In genomic region chr8:119888012-119888411, GRCm38 (mm10) we compare ENCODE assay signal across 27 mouse cellular contexts. TPM values are rescaled to one million over a fixed set of nuclear protein-coding genes. Genes with fewer than 3 reads are reported as not detected.
DNase-seq lines count a peak whose midpoint lies in the region; ATAC-seq and TF ChIP-seq lines count a peak whose summit lies in the region.
"Had no signal": no experiment of that assay in that cellular context is flagged by ENCODE, and none has a peak within 500 bp of the region (broad histone marks: within the 10 kb centered on the region; RNA-seq: fewer than 3 reads in every experiment).

No protein-coding gene starts in this region.

- ATAC-seq in forebrain, embryonic 16.5 days, result no peak
- ATAC-seq in forebrain, embryonic 12.5 days (ENCODE audit: low FRiP score), result no peak
- ATAC-seq in neural tube, embryonic 13.5 days (ENCODE audit: low read depth), result peak; percentile 19; the same call in 1 of the 2 replicates
- ATAC-seq: CD4-positive, CD25-positive, alpha-beta regulatory T cell, adult 4 months; intestine, postnatal 0 days had no signal

- H3K36me3 ChIP-seq in forebrain, embryonic 16.5 days (ENCODE audit: control insufficient read depth, insufficient read depth), result no peaks in the 10 kb centered on the region
- H3K36me3 ChIP-seq in forebrain, embryonic 12.5 days (replicated peaks), result no peaks in the 10 kb centered on the region
- no peaks in the 10 kb centered on the region for H3K36me3 ChIP-seq in neural tube, embryonic 13.5 days
- H3K36me3 ChIP-seq: embryonic facial prominence, embryonic 10.5 days; embryonic facial prominence, embryonic 15.5 days; limb, embryonic 13.5 days; lung, embryonic 15.5 days had no signal

- peaks cover 8% of the 10 kb centered on the region; the same call in 1 of the 2 replicates for H3K4me1 ChIP-seq in forebrain, embryonic 16.5 days (replicated peaks; ENCODE audit: control insufficient read depth, insufficient read depth, low read length)
- H3K4me1 ChIP-seq in forebrain, embryonic 12.5 days, result peaks cover 12% of the 10 kb centered on the region
- peaks cover 13% of the 10 kb centered on the region for H3K4me1 ChIP-seq in neural tube, embryonic 13.5 days (replicated peaks)
- H3K4me1 ChIP-seq: limb, embryonic 13.5 days had no signal

- 0 out of 2 replicates have a peak overlapping the region, but pooled peaks have one; percentile 4 for H3K27ac ChIP-seq in forebrain, embryonic 16.5 days (ENCODE audit: low read length)
- no peak overlapping the region for H3K27ac ChIP-seq in forebrain, embryonic 12.5 days
- H3K27ac ChIP-seq in left cerebral cortex, adult 2 months, result no peak overlapping the region
- H3K27ac ChIP-seq in neural tube, embryonic 13.5 days (replicated peaks), result no peak overlapping the region
- H3K27ac ChIP-seq: embryonic facial prominence, embryonic 10.5 days; embryonic facial prominence, embryonic 15.5 days; limb, embryonic 13.5 days; lung, embryonic 15.5 days; stomach, postnatal 0 days had no signal

- H3K9ac ChIP-seq in forebrain, embryonic 16.5 days (replicated peaks; ENCODE audit: low read depth, low read length), result no peak overlapping the region
- no peak overlapping the region for H3K9ac ChIP-seq in forebrain, embryonic 12.5 days
- no peak overlapping the region for H3K9ac ChIP-seq in neural tube, embryonic 13.5 days
- H3K9ac ChIP-seq: embryonic facial prominence, embryonic 15.5 days; limb, embryonic 13.5 days; lung, embryonic 15.5 days had no signal

- no peaks in the 10 kb centered on the region for H3K9me3 ChIP-seq in forebrain, embryonic 16.5 days (ENCODE audit: control insufficient read depth, low read length)
- H3K9me3 ChIP-seq in forebrain, embryonic 12.5 days, result no peaks in the 10 kb centered on the region
- no peaks in the 10 kb centered on the region for H3K9me3 ChIP-seq in neural tube, embryonic 13.5 days
- H3K9me3 ChIP-seq: embryonic facial prominence, embryonic 10.5 days; embryonic facial prominence, embryonic 15.5 days; limb, embryonic 13.5 days; lung, embryonic 15.5 days had no signal

- intact Hi-C loops in left cerebral cortex, postnatal 4 days (cut with DNase I), result no loop called here
- intact Hi-C loops in left cerebral cortex, adult 2 months (cut with DNase I), result no loop called here

- H3K4me3 ChIP-seq in forebrain, embryonic 16.5 days (replicated peaks; ENCODE audit: low read length), result no peak overlapping the region
- H3K4me3 ChIP-seq in forebrain, embryonic 12.5 days (replicated peaks), result no peak overlapping the region
- H3K4me3 ChIP-seq in left cerebral cortex, adult 2 months, result no peak overlapping the region
- no peak overlapping the region for H3K4me3 ChIP-seq in neural tube, embryonic 13.5 days
- H3K4me3 ChIP-seq: embryonic facial prominence, embryonic 10.5 days; embryonic facial prominence, embryonic 15.5 days; limb, embryonic 13.5 days; lung, embryonic 15.5 days had no signal

- DNase-seq in left cerebral cortex, postnatal 4 days, result peak; percentile 34
- DNase-seq in left cerebral cortex, adult 2 months (ENCODE audit: extremely low spot score in 1 of 2, low spot score in 2 of 2), result no peak
- no peak for DNase-seq in neural tube, embryonic 10.5 days (ENCODE audit: extremely low spot score, low spot score)
- DNase-seq in layer of hippocampus, postnatal 14 days (ENCODE audit: low spot score in 2 of 2), result no peak
- DNase-seq: adrenal gland, postnatal 25 days; cerebellum, adult 18-20 months; gastrocnemius, postnatal 25 days; heart, adult 18-20 months; heart, postnatal 36 days; kidney, adult 9 months; kidney, postnatal 10 days; layer of hippocampus, adult 9-11 months; right cerebral cortex, postnatal 4 days; thymus, adult 18-20 months; thymus, postnatal 25 days had no signal

- no peak overlapping the region for H3K4me2 ChIP-seq in forebrain, embryonic 16.5 days (ENCODE audit: low read length)
- no peak overlapping the region for H3K4me2 ChIP-seq in forebrain, embryonic 12.5 days
- no peak overlapping the region for H3K4me2 ChIP-seq in neural tube, embryonic 13.5 days
- H3K4me2 ChIP-seq: embryonic facial prominence, embryonic 15.5 days; heart, embryonic 11.5 days; limb, embryonic 13.5 days; liver, embryonic 11.5 days; lung, embryonic 15.5 days had no signal

- no peaks in the 10 kb centered on the region for H3K27me3 ChIP-seq in forebrain, embryonic 16.5 days (replicated peaks; ENCODE audit: control insufficient read depth, insufficient read depth, low read length)
- H3K27me3 ChIP-seq in forebrain, embryonic 12.5 days, result no peaks in the 10 kb centered on the region
- H3K27me3 ChIP-seq in neural tube, embryonic 13.5 days, result no peaks in the 10 kb centered on the region
- H3K27me3 ChIP-seq: lung, embryonic 15.5 days had no signal

- 63% methylated on average over 4 of the region's 4 CpGs for WGBS in forebrain, embryonic 16.5 days
- WGBS in forebrain, embryonic 12.5 days, result 64% methylated on average over 4 of the region's 4 CpGs
- WGBS in neural tube, embryonic 13.5 days, result 48% methylated on average over 4 of the region's 4 CpGs

- TF ChIP-seq CTCF in left cerebral cortex, adult 2 months (IDR thresholded peaks at IDR 0.05), result no peak

RNA-seq across cellular contexts. Expression of gene Usp10, which starts 22.1 kb away (rescaled TPM):
- 158 TPM in 2 replicates for polyA plus RNA-seq in forebrain, embryonic 16.5 days (2015; fragmentation: Nextera tagmentation; extraction: Ambion mirVana)
- 167 and 176 TPM in 2 replicates for polyA plus RNA-seq in forebrain, embryonic 12.5 days (2016; fragmentation: Nextera tagmentation; extraction: Ambion mirVana)
- 100 to 1,000 TPM; 150 to 152 TPM for total RNA-seq in left cerebral cortex, postnatal 4 days (2021)
- total RNA-seq in left cerebral cortex, adult 2 months (2021), result 10 to 100 TPM; 86.4 to 88.9 TPM
- 116 and 125 TPM in 2 replicates for polyA plus RNA-seq in neural tube, embryonic 13.5 days (2015; fragmentation: Nextera tagmentation; extraction: Ambion mirVana)
- total RNA-seq in layer of hippocampus, postnatal 14 days (2021), result 10 to 100 TPM; 86.7 to 93.0 TPM

RNA-seq across cellular contexts. Expression of gene Gm20388, which starts 22.6 kb away (rescaled TPM):
- 3.1 and 4.7 TPM in 2 replicates for polyA plus RNA-seq in forebrain, embryonic 16.5 days (2015; fragmentation: Nextera tagmentation; extraction: Ambion mirVana)
- polyA plus RNA-seq in forebrain, embryonic 12.5 days (2016; fragmentation: Nextera tagmentation; extraction: Ambion mirVana), result 5.6 TPM in 1 of 2 replicates, not detected in the other
- total RNA-seq in left cerebral cortex, postnatal 4 days (2021), result 10 to 100 TPM in 1 of 2 experiments, 1 to 10 TPM in 1; 6.5 to 12.8 TPM
- 1 to 10 TPM; 2.4 to 2.6 TPM for total RNA-seq in left cerebral cortex, adult 2 months (2021)
- polyA plus RNA-seq in neural tube, embryonic 13.5 days (2015; fragmentation: Nextera tagmentation; extraction: Ambion mirVana), result 0.27 TPM in 1 of 2 replicates, not detected in the other
- total RNA-seq in layer of hippocampus, postnatal 14 days (2021), result not detected
- polyA plus RNA-seq: intestine, postnatal 0 days; stomach, postnatal 0 days had no signal

RNA-seq across cellular contexts. Expression of gene Klhl36, which starts 25.9 kb away (rescaled TPM):
- 15.2 and 19.1 TPM in 2 replicates for polyA plus RNA-seq in forebrain, embryonic 16.5 days (2015; fragmentation: Nextera tagmentation; extraction: Ambion mirVana)
- 9.9 and 10.9 TPM in 2 replicates for polyA plus RNA-seq in forebrain, embryonic 12.5 days (2016; fragmentation: Nextera tagmentation; extraction: Ambion mirVana)
- total RNA-seq in left cerebral cortex, postnatal 4 days (2021), result 10 to 100 TPM in 1 of 2 experiments, 1 to 10 TPM in 1; 8.9 to 11.8 TPM
- total RNA-seq in left cerebral cortex, adult 2 months (2021), result 1 to 10 TPM; 7.2 to 8.9 TPM
- 12.3 and 12.4 TPM in 2 replicates for polyA plus RNA-seq in neural tube, embryonic 13.5 days (2015; fragmentation: Nextera tagmentation; extraction: Ambion mirVana)
- total RNA-seq in layer of hippocampus, postnatal 14 days (2021), result 1 to 10 TPM; 8.2 to 8.4 TPM

RNA-seq across cellular contexts. Expression of gene Cotl1, which starts 47.7 kb away (rescaled TPM):
- 119 and 147 TPM in 2 replicates for polyA plus RNA-seq in forebrain, embryonic 16.5 days (2015; fragmentation: Nextera tagmentation; extraction: Ambion mirVana)
- 148 and 282 TPM in 2 replicates for polyA plus RNA-seq in forebrain, embryonic 12.5 days (2016; fragmentation: Nextera tagmentation; extraction: Ambion mirVana)
- total RNA-seq in left cerebral cortex, postnatal 4 days (2021), result 100 to 1,000 TPM; 208 to 215 TPM
- 10 to 100 TPM; 60.1 to 61.4 TPM for total RNA-seq in left cerebral cortex, adult 2 months (2021)
- polyA plus RNA-seq in neural tube, embryonic 13.5 days (2015; fragmentation: Nextera tagmentation; extraction: Ambion mirVana), result 121 and 123 TPM in 2 replicates
- 100 to 1,000 TPM; 103 to 114 TPM for total RNA-seq in layer of hippocampus, postnatal 14 days (2021)
